Mouse (Mus musculus) erythroblast, embryonic 14.5 days (primary cell): ENCODE measurements around the gene Cav2.

Experiments
- GATA1 ChIP-seq: IDR thresholded peaks from 2 replicates; pipeline ENCODE4 v1.6.1; 2012; ENCODE audit warnings: low read length, inconsistent platforms, mixed read lengths
- TAL1 ChIP-seq: IDR thresholded peaks from 3 replicates; pipeline ENCODE4 v1.6.1; 2012; ENCODE audit warnings: low read length, inconsistent platforms, mixed read lengths

GRCm38 (mm10) chr6:17314241-17314640, 33.3 kb downstream of the Cav2 start:
- TF ChIP-seq TAL1 (no peak), GATA1 (no peak)
